Mouse (Mus musculus): ENCODE measurements around the gene Nudt8.
"Not testable (repeated sequence)": the region's sequence is repeated elsewhere in the genome, so short reads cannot be mapped to it uniquely, and the experiment has no call there.

Nudt8 gene

DNA sequence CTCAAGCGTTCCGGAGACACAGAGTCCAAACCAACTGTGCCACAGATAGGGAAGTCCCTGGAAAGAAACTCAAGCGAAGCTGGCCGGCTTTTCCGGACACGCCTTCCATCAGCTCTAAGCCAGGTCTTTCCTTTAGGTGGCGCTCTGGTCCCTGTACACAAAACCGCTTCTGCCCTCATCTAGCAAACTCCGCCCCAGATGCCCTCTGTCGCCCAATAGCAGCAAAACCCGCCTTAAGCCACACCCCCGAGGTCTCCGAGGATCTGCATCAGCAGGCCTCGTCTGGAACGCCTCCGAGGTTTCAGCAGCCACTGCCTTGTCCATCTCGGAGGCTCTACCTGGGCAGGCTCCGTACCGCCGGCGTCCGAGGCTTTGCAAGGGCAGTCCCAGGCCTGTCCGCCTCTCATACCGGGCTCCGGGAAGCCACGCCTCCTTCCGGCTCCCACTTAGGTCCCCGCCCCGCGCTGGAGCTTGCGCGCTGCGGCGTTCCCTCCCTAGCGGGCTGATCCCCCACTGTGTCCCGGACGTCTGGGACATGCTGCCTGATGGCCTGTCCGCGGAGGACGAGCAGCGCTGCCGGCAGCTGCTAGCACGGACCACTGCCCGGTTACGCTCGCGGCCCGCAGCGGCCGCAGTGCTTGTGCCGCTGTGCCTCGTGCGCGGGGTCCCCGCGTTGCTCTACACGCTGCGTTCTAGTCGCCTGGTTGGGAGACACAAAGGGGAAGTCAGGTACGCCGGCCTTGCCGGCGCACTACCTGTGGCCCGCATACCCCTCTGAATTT is at the start of gene Nudt8, which contains the start of gene Gm49405:
TSS of gene Nudt8 (plus strand) at position 462 of the 782 bp plus-strand sequence.
TSS of gene Gm49405 (plus strand) at position 508 of the 782 bp plus-strand sequence.
- peak; percentile 97 to 99 for DNase-seq (ENCODE audit: low spot score in 2 of 2)

DNA sequence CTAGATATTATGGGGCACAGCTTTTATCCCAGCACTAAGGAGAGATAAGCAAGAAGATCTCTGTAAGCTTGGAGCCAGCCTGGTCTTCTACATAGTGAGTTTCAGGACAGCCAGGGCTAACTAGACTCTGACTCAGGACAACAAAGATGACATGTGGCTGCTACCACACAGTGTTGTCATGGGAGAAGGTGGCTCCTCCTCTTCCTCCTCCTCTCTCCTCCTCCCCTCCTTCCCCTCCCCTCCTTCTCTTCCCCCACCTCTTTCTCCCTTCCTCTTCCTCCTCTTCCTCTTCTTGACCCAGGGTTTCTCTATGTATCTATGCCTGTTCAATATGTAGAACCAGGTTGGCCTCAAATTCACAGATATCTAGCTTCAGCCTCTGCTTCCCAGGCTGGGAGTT is 48.9 kb upstream of the Nudt8 start:
- no peak for DNase-seq (ENCODE audit: low spot score in 2 of 2)

GRCm38 (mm10) chr19:3952099-3952498 is 48.3 kb upstream of the Nudt8 start:
- no peak for DNase-seq (ENCODE audit: low spot score in 2 of 2)

GRCm38 (mm10) chr19:3955033-3955432 is 45.3 kb upstream of the Nudt8 start:
- DNase-seq (ENCODE audit: low spot score in 2 of 2), result no peak

DNA sequence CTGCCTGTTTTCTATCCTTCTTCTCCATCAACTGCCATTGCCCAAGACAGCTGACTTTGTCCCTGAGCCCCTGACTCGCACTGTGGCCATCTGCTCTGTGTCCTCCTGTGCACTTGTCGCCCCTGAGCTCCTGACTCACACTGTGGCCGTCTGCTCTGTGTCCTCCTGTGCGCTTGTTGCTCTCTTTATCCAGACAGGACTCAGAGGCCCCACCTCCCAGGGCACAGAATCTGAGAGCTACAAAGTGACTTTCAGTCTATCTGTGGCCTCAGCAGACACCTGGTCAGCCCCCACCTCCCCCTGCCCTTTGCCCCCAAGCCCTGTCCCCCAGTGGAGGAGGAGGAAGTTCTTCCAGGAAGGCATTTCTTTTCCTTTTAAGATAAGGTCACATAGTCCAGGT is 44.6 kb upstream of the Nudt8 start:
- DNase-seq (ENCODE audit: low spot score in 2 of 2), result no peak

DNA sequence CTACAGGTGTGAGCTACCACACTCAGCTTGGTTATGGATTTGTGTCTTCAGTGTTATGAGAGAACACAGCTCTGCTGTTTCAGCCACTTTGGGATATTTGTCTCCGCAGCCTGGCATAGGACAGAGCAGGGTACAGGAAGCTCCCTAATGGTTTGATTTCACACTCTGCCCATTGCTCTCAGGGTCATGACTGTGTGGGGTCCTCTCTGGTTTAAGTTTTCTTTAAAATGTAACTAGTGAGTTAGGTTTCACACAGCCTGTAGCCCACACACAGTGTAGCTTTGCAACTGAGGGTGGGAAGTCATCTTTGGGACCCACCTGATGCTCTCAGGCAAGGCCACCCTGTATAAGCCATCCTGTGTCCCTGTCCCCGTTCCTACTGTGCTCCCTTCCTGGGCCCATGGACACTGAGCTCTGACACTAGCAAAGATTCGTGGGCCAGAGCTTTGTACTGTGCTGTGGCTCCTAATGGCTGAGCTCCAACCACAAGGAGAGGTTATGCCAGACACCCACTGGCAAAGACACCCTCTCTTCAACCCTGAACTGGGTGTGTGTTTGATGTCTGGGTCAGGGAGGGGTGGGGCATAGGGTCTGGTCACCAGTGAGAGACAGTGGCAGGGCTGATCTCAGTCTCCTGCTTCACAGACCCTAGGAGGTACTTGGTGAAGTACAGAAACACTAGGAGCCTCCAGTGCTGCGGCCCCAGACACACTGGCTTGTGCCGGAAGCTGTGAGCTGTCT is 42.9 kb upstream of the Nudt8 start:
- not testable (repeated sequence) for DNase-seq (ENCODE audit: low spot score in 2 of 2)

- no peak for DNase-seq (ENCODE audit: low spot score in 2 of 2)
Measured at GRCm38 (mm10) chr19:3958470-3958869, 41.9 kb upstream of the Nudt8 start, which contains the start of gene Aldh3b3. Aldh3b3 (plus strand) TSS chr19:3958645.

- no peak for DNase-seq (ENCODE audit: low spot score in 2 of 2)
Measured at GRCm38 (mm10) chr19:3959030-3959429, 41.4 kb upstream of the Nudt8 start.

- DNase-seq (ENCODE audit: low spot score in 2 of 2), result no peak
Measured at GRCm38 (mm10) chr19:3960211-3960610, 40.2 kb upstream of the Nudt8 start.

DNA sequence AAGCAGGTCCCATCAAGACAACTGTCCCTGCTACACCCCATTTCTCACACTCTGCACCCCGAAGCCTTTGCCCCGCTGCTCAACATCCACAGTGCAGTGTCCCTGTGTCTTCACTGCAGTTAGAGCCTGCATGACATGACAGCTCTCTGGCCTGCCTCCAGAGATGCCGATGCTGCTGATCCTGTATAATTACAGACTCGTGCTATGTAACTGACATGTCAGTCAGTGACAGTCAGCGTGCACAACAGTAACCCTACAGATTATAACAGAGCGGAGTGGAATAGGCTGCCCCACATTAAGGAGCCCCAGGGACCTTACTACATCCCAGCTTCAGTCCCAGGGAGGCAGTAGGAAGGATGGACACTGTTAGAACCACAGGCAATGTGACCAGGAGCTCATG is 38.6 kb upstream of the Nudt8 start:
- DNase-seq (ENCODE audit: low spot score in 2 of 2), result not testable (repeated sequence)

- DNase-seq (ENCODE audit: low spot score in 2 of 2), result no peak
Measured at GRCm38 (mm10) chr19:3962469-3962868, 37.9 kb upstream of the Nudt8 start.

DNA sequence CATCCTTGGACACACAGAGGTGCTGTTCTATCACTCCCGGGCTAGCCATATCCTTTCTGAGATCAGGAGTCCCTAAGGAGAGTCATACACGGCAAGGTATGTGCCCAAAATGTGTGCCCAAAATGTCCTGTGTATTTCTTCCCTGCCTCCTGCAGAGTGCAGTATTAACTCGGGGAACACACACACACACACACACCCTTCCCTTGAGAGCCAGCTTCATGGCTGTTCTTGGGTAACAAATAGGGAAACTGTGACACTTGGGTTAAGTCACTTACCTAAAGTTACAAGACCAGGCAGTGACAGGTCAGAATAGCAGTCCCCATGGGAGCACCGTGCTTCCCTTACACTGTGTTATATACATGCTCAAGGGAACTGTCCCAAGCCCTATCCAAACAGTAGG is 36.4 kb upstream of the Nudt8 start:
- DNase-seq (ENCODE audit: low spot score in 2 of 2), result no peak

- DNase-seq (ENCODE audit: low spot score in 2 of 2), result no peak
Measured at GRCm38 (mm10) chr19:3966330-3967075, 33.9 kb upstream of the Nudt8 start.

DNA sequence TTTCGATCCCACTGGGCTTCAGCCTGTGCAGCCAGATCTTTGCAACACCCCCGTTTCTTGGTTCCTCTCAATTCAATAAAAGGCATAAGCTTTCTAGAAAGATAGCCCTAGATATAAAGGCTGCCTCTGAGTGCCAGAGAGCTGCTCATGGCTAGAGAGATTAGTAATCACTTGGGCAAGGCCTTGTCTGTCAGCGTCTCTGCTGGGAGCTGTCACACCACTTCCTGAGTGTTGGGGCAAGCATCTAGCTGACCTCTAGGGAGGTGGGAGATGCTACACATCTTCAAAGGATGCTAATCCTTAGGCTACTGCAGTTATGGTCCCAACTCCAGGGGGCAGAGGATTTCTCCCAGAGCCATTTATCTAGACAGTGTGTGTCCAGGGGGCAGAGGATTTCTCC is 33.1 kb upstream of the Nudt8 start:
- DNase-seq (ENCODE audit: low spot score in 2 of 2), result no peak

- no peak for DNase-seq (ENCODE audit: low spot score in 2 of 2)
Measured at GRCm38 (mm10) chr19:3972229-3972628, 28.2 kb upstream of the Nudt8 start, which contains the start of gene Aldh3b2. Aldh3b2 (plus strand) TSS chr19:3972328.

DNA sequence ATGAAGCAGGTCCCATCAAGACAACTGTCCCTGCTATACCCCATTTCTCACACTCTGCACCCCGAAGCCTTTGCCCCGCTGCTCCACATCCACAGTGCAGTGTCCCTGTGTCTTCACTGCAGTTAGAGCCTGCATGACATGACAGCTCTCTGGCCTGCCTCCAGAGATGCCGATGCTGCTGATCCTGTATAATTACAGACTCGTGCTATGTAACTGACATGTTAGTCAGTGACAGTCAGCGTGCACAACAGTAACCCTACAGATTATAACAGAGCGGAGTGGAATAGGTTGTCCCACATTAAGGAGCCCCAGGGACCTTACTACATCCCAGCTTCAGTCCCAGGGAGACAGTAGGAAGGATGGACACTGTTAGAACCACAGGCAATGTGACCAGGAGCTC is 25.8 kb upstream of the Nudt8 start:
- DNase-seq (ENCODE audit: low spot score in 2 of 2), result not testable (repeated sequence)

- no peak for DNase-seq (ENCODE audit: low spot score in 2 of 2)
Measured at GRCm38 (mm10) chr19:3975866-3976265, 24.5 kb upstream of the Nudt8 start.

DNA sequence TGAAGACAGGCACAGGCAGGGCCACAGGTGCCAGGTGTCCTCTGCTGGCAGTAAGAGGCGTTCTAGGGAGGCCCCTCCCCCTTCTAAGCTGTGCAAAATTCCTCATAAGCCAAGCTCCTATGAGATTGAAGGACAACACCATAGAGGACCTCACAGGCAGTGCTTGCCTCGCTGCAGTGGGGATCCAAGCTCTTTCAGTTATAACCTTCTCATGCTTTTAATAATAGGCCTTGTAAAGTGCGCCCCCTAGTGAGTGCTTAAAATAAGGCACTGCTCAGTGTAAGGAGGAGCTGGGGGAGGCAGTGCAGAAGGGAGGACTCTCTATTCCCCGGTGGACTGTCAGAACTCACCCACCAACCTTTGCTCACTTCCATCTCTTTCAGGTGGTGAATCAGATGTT is 20.1 kb upstream of the Nudt8 start:
- peak; percentile 66 to 85 for DNase-seq (ENCODE audit: low spot score in 2 of 2)

DNA sequence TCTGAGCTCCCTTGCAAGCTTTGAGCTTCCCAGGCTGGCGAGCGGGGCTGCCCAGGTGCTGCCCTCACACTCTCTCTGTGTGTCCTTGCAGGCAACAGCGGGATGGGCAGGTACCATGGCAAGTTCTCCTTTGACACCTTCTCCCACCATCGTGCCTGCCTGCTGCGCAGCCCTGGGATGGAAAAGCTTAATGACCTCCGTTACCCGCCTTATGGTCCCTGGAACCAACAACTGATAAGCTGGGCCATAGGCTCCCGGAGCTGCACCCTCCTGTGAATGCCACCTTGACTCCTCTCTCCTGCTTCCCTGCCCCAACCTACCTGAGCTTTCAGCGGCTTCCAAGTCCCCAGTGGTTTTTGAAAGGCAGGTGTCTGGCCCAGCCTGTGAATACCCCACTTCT is 19.5 kb upstream of the Nudt8 start:
- no peak for DNase-seq (ENCODE audit: low spot score in 2 of 2)

- no peak for DNase-seq (ENCODE audit: low spot score in 2 of 2)
Measured at GRCm38 (mm10) chr19:3983527-3984200, 16.7 kb upstream of the Nudt8 start.

- peak; percentile 63 to 75 for DNase-seq (ENCODE audit: low spot score in 2 of 2)
Measured at GRCm38 (mm10) chr19:3985261-3985681, 15.1 kb upstream of the Nudt8 start.

- DNase-seq (ENCODE audit: low spot score in 2 of 2), result peak; percentile 90 to 92
Measured at GRCm38 (mm10) chr19:3986334-3986733, 14.0 kb upstream of the Nudt8 start, which contains the start of gene Acy3. Acy3 (plus strand) TSS chr19:3986570.

Measured in heart, adult 9 months (tissue).